Mouse (Mus musculus): ENCODE results near the gene Gm28230.

Gene Gm28230

GRCm38 (mm10) chr2:74736688-74737577 lies 10.4 kb downstream of the Gm28230 start:
- ATAC-seq (ENCODE audit: insufficient number of reproducible peaks, low FRiP score, low TSS enrichment) = no peak

GRCm38 (mm10) chr2:74737578-74738070 lies 11.1 kb downstream of the Gm28230 start:
- no peak for ATAC-seq (ENCODE audit: insufficient number of reproducible peaks, low FRiP score, low TSS enrichment)

- ATAC-seq (ENCODE audit: insufficient number of reproducible peaks, low FRiP score, low TSS enrichment) = no peak
Observed at GRCm38 (mm10) chr2:74738623-74739475, 12.3 kb downstream of the Gm28230 start.

GRCm38 (mm10) chr2:74739476-74739800 lies 12.9 kb downstream of the Gm28230 start:
- ATAC-seq (ENCODE audit: insufficient number of reproducible peaks, low FRiP score, low TSS enrichment) = no peak

GRCm38 (mm10) chr2:74739869-74740268 lies 13.3 kb downstream of the Gm28230 start:
- ATAC-seq (ENCODE audit: insufficient number of reproducible peaks, low FRiP score, low TSS enrichment) = no peak

GRCm38 (mm10) chr2:74740311-74741091 lies 14.0 kb downstream of the Gm28230 start:
- ATAC-seq (ENCODE audit: insufficient number of reproducible peaks, low FRiP score, low TSS enrichment) = no peak

GRCm38 (mm10) chr2:74741252-74741978 lies 14.9 kb downstream of the Gm28230 start:
- ATAC-seq (ENCODE audit: insufficient number of reproducible peaks, low FRiP score, low TSS enrichment) = no peak

- no peak for ATAC-seq (ENCODE audit: insufficient number of reproducible peaks, low FRiP score, low TSS enrichment)
Observed at GRCm38 (mm10) chr2:74741979-74742277, 15.4 kb downstream of the Gm28230 start.

GRCm38 (mm10) chr2:74745540-74746297 lies 19.2 kb downstream of the Gm28230 start:
- no peak for ATAC-seq (ENCODE audit: insufficient number of reproducible peaks, low FRiP score, low TSS enrichment)

- no peak for ATAC-seq (ENCODE audit: insufficient number of reproducible peaks, low FRiP score, low TSS enrichment)
Observed at GRCm38 (mm10) chr2:74746298-74746921, 19.9 kb downstream of the Gm28230 start.

- no peak for ATAC-seq (ENCODE audit: insufficient number of reproducible peaks, low FRiP score, low TSS enrichment)
Observed at GRCm38 (mm10) chr2:74747006-74747405, 20.5 kb downstream of the Gm28230 start.

GRCm38 (mm10) chr2:74747661-74748141 lies 21.2 kb downstream of the Gm28230 start:
- ATAC-seq (ENCODE audit: insufficient number of reproducible peaks, low FRiP score, low TSS enrichment) = no peak

GRCm38 (mm10) chr2:74748436-74748995 lies 22.0 kb downstream of the Gm28230 start:
- no peak for ATAC-seq (ENCODE audit: insufficient number of reproducible peaks, low FRiP score, low TSS enrichment)

- ATAC-seq (ENCODE audit: insufficient number of reproducible peaks, low FRiP score, low TSS enrichment) = no peak
Observed at GRCm38 (mm10) chr2:74749337-74750121, 23.0 kb downstream of the Gm28230 start.

GRCm38 (mm10) chr2:74750731-74751250 lies 24.3 kb downstream of the Gm28230 start:
- ATAC-seq (ENCODE audit: insufficient number of reproducible peaks, low FRiP score, low TSS enrichment) = no peak

- no peak for ATAC-seq (ENCODE audit: insufficient number of reproducible peaks, low FRiP score, low TSS enrichment)
Observed at GRCm38 (mm10) chr2:74751861-74752260, 25.3 kb downstream of the Gm28230 start.

GRCm38 (mm10) chr2:74752431-74753174 lies 26.1 kb downstream of the Gm28230 start:
- ATAC-seq (ENCODE audit: insufficient number of reproducible peaks, low FRiP score, low TSS enrichment) = no peak

All from cerebellum, adult (tissue).